19 mouse cellular contexts compared by ENCODE assay signal in genomic region chr3:69150921-69151320, GRCm38 (mm10). TPM values are rescaled to one million over a fixed set of nuclear protein-coding genes. Genes with fewer than 3 reads are reported as not detected.
DNase-seq lines count a peak whose midpoint lies in the region; ATAC-seq lines count a peak whose summit lies in the region.
"Had no signal": no experiment of that assay in that cellular context is flagged by ENCODE, and none has a peak within 500 bp of the region (broad histone marks: within the 10 kb centered on the region; RNA-seq: fewer than 3 reads in every experiment).

No protein-coding gene starts in this region.

- H3K9ac ChIP-seq in midbrain, embryonic 11.5 days (ENCODE audit: low read length) = no peak overlapping the region

- H3K4me2 ChIP-seq in midbrain, embryonic 11.5 days = no peak overlapping the region

- H3K4me3 ChIP-seq in midbrain, embryonic 11.5 days (ENCODE audit: low read depth, low read length) = no peak overlapping the region
- H3K4me3 ChIP-seq in midbrain, embryonic 10.5 days = no peak overlapping the region

- no peak overlapping the region for H3K27ac ChIP-seq in midbrain, embryonic 11.5 days (ENCODE audit: low read depth, low read length)
- no peak overlapping the region for H3K27ac ChIP-seq in midbrain, embryonic 10.5 days (replicated peaks)

- peak; percentile 66 for DNase-seq in heart, adult 11 months
- no peak for DNase-seq in heart, adult 9 months (ENCODE audit: low spot score in 2 of 2)
- DNase-seq in midbrain, embryonic 11.5 days (ENCODE audit: low spot score, missing footprints) = peak; percentile 51
- DNase-seq in midbrain, embryonic 10.5 days (ENCODE audit: low spot score) = no peak
- DNase-seq: adrenal gland, adult 2 months; adrenal gland, adult 8-10 months; adrenal gland, postnatal 10 days; adrenal gland, postnatal 14 days; adrenal gland, postnatal 25 days; adrenal gland, postnatal 36 days; B cell, adult 2 months; cerebellum, adult 11 months; cerebellum, adult 11-12 months; cerebellum, adult 18-20 months had no signal

- H3K27me3 ChIP-seq in midbrain, embryonic 11.5 days (ENCODE audit: control insufficient read depth, insufficient read depth, low read length) = no peaks in the 10 kb centered on the region
- no peaks in the 10 kb centered on the region for H3K27me3 ChIP-seq in midbrain, embryonic 10.5 days (ENCODE audit: low read depth, poor library complexity, severe bottlenecking)
- H3K27me3 ChIP-seq: CH12.LX had no signal

- H3K4me1 ChIP-seq in midbrain, embryonic 11.5 days (ENCODE audit: control insufficient read depth, insufficient read depth, low read length) = no peaks in the 10 kb centered on the region
- H3K4me1 ChIP-seq in midbrain, embryonic 10.5 days = no peaks in the 10 kb centered on the region

- WGBS in midbrain, embryonic 11.5 days = 87% methylated on average over 3 of the region's 3 CpGs
- WGBS in midbrain, embryonic 10.5 days = 83% methylated on average over 3 of the region's 3 CpGs

- no peaks in the 10 kb centered on the region for H3K9me3 ChIP-seq in midbrain, embryonic 11.5 days (ENCODE audit: control insufficient read depth, low read length)
- H3K9me3 ChIP-seq in midbrain, embryonic 10.5 days (replicated peaks) = no peaks in the 10 kb centered on the region
- H3K9me3 ChIP-seq: G1E had no signal

- ATAC-seq in midbrain, embryonic 11.5 days (ENCODE audit: low FRiP score) = no peak
- ATAC-seq: activated CD4-positive, CD25-positive, alpha-beta regulatory T cell, adult 4 months; CD4-positive, CD25-positive, alpha-beta regulatory T cell, adult 4 months; Patski had no signal

- no peaks in the 10 kb centered on the region for H3K36me3 ChIP-seq in midbrain, embryonic 11.5 days (ENCODE audit: control insufficient read depth, insufficient read depth, low read length)
- no peaks in the 10 kb centered on the region for H3K36me3 ChIP-seq in midbrain, embryonic 10.5 days
- H3K36me3 ChIP-seq: G1E had no signal

RNA-seq across cellular contexts. Expression of gene Kpna4, which starts 24.0 kb away (rescaled TPM):
- polyA plus RNA-seq in midbrain, embryonic 11.5 days (2014; fragmentation: Nextera tagmentation; extraction: Ambion mirVana) = 51.5 and 52.8 TPM in 2 replicates
- 34.2 and 35.6 TPM in 2 replicates for polyA plus RNA-seq in midbrain, embryonic 10.5 days (2016; fragmentation: Nextera tagmentation; extraction: Ambion mirVana)

Comparison
In these comparisons a context has a peak if more than half of its experiments do, and no peak if none do; other contexts are left out.
1. DNase-seq: peak in heart, adult 11 months (single experiment) and midbrain, embryonic 11.5 days (single experiment); none in heart, adult 9 months (0 of 2) and midbrain, embryonic 10.5 days (single experiment).